Mouse (Mus musculus): Measurements from ENCODE around the gene Nck2. TPM values are rescaled to one million over a fixed set of nuclear protein-coding genes. Genes with fewer than 3 reads are reported as not detected.
A peak's percentile ranks its signal among the peaks of the same experiment; 100 is the strongest.

Nck2 gene
- polyA plus RNA-seq, 1 experiment from 2014 or later: 35.3 TPM

DNA sequence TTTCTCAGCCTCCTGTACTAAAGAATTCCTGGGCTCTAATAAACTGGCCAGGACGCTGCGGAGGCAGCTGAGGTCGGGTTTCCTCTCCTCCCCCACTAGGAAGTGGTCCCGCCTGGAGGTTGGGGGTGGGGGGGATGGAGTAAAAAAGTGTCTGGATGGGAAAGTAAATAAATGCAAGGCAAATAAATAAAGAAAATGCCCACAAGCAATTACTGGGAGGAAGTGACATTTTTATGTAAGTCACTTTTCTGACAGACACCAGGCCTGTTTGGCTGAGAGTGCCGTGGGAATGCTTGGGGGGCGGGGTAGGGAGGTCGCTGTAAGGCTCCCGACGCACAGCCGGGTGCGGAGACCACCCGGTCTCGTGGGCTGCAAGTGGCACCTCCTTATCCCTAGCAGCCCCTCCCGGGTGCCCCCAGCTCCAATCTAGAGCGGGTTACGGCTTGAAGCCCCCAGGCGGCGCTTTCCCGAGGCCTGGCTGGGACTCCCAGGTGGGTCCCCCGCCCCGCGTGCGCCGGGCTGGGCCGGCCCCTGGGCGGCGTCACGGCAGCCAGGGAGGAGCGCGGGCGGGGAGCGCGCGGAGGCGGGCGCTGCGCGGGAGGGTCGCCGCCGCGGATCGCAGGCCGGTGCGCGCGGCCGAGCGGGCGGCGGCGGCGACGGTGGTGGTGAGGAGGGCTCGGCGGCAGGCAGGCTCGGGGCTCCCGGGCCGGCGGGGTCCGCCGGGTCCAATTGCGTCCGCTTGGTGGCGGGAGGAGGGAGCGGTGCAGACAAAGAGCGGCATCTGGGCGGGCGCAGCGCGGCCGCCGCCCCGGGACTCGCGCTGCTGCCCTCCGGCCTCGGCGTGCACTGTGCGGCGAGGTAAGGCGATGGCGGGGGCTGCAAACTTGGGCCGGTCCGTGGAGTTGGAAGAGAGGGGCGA is 1.1 kb downstream of the Nck2 start:
- peaks cover 12% of the 10 kb centered on the region for H3K27me3 ChIP-seq (ENCODE audit: poor library complexity, severe bottlenecking)
- DNase-seq (ENCODE audit: extremely low spot score, low spot score): peak; percentile 76
- peaks cover 28% of the 10 kb centered on the region for H3K4me1 ChIP-seq
- H3K36me3 ChIP-seq (replicated peaks): no peaks in the 10 kb centered on the region
- H3K4me3 ChIP-seq: peak overlapping the region; percentile 94
- WGBS: under 1% methylated on average over 83 of the region's 86 CpGs
- peak overlapping the region; percentile 98 for H3K27ac ChIP-seq
- H3K9me3 ChIP-seq: no peaks in the 10 kb centered on the region

DNA sequence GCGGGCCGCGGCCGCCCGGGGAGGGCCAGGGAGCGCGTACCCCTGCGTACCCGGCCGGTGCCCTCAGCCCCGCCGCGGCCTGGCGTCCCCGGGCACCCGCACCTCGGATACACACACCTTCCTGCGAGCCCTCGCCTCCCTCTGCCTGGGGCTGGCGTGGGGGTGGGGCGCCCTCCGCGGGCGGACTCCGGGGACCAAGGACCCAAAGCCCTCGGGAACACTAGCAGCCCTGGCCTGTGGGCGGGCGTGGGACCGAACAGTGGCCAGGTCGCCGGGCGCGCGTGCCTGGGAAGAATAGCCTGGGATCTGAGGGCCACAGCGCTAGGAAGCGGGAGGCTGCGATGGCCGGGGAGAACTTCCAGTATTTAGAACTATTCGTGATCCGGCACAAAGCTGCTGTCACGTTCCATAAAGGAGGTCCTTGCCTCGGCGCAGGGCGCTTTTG is 1.7 kb downstream of the Nck2 start:
- no peaks in the 10 kb centered on the region for H3K36me3 ChIP-seq (replicated peaks)
- H3K27ac ChIP-seq: peak overlapping the region; percentile 98
- peaks cover 12% of the 10 kb centered on the region for H3K27me3 ChIP-seq (ENCODE audit: poor library complexity, severe bottlenecking)
- DNase-seq (ENCODE audit: extremely low spot score, low spot score): peak; percentile 72
- H3K9me3 ChIP-seq: no peaks in the 10 kb centered on the region
- WGBS: under 1% methylated on average over 35 of the region's 44 CpGs
- H3K4me1 ChIP-seq: peaks cover 31% of the 10 kb centered on the region
- H3K4me3 ChIP-seq: peak overlapping the region; percentile 94

DNA sequence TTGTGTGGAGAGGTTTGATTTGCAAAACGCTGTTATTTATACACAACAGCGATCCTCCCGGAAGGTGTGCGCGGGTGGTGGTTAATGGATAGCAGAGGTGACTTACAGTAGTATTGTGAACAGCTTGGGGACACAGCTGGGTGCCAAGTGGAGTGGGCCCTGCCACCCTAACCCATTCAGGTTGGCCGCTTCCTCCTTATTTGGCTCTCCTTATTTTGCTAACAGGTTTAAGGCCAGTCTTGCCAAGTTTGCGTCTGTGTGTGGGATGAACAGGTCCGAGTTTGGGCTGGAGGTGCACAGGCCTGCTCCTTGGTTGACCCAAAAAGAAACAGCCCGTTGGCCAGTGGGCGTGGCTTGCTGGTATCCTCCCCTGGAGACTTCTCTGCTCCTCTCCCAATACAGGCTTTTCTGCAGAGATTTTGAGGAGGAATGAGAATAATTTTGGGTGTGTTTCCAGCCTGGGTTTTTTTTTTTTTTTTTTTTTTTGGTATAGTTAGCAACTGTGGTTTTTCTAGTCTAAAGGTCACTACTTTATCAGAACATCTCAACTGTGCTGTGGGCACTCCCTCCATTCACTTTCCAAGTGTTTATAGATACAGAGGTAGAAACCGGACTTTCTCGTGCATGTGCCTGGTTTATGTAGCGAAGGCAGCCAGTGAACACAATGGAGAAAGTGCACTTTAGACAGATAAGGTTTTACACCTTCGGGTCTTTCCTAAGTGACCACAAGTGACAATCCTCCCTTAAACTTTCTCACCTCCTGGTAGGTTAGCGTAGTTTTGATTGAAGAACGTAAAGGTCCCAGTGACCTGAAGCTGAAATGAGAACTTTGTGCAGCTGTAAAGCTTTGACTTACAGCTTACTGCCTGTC is 2.6 kb downstream of the Nck2 start:
- peaks cover 12% of the 10 kb centered on the region for H3K27me3 ChIP-seq (ENCODE audit: poor library complexity, severe bottlenecking)
- DNase-seq (ENCODE audit: extremely low spot score, low spot score): peak; percentile 30
- H3K4me3 ChIP-seq: peak overlapping the region; percentile 94
- peaks cover 32% of the 10 kb centered on the region for H3K4me1 ChIP-seq
- H3K36me3 ChIP-seq (replicated peaks): no peaks in the 10 kb centered on the region
- peak overlapping the region; percentile 98 for H3K27ac ChIP-seq
- no peaks in the 10 kb centered on the region for H3K9me3 ChIP-seq
- 26% methylated on average over 16 of the region's 16 CpGs for WGBS

DNA sequence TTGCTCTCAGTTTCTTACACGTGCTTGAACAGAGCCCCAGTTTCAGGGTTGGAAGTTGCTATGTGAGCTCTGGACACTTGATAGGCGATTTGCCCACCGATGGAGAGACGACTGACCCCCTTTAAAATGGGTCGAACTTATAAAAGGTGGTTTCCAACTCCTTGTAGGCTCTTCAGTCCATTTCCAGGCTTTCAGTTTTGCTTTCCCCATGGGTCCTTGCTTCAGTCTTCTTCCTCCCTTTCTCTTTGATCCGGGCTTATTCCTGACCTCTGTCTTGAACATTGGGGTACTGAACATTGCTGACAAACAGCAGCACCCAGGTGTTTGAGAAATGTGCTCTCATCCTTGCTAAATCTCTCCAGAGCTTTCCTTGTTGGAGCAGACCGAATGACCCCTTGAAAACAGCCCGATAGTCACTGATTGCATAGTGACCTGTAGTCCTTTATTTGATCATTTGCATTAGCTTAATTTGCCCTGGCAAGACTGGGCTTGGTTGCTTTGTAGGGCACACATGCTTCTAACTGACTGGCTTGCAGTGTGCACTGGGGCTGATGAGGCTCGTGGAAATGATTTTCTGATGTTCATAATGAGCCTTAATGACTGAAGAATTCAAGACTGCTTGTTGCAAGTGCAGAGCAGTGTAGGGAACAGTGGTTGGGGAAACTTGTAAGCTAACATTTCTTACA is 3.4 kb downstream of the Nck2 start:
- no peak for DNase-seq (ENCODE audit: extremely low spot score, low spot score)
- no peaks in the 10 kb centered on the region for H3K9me3 ChIP-seq
- peak overlapping the region; percentile 94 for H3K4me3 ChIP-seq
- peaks cover 3% of the 10 kb centered on the region; the same call in 1 of the 2 replicates for H3K36me3 ChIP-seq (replicated peaks)
- H3K27ac ChIP-seq: no peak overlapping the region
- H3K4me1 ChIP-seq: peaks cover 32% of the 10 kb centered on the region
- H3K27me3 ChIP-seq (ENCODE audit: poor library complexity, severe bottlenecking): peaks cover 12% of the 10 kb centered on the region
- 60% methylated on average over 9 of the region's 9 CpGs for WGBS

- DNase-seq (ENCODE audit: extremely low spot score, low spot score): no peak
- Histone ChIP-seq H3K4me1 (peaks cover 27% of the 10 kb centered on the region), H3K27ac (no peak overlapping the region), H3K36me3 (replicated peaks) (peaks cover 8% of the 10 kb centered on the region; the same call in 1 of the 2 replicates), H3K4me3 (no peak overlapping the region), H3K9me3 (no peaks in the 10 kb centered on the region), H3K27me3 (ENCODE audit: poor library complexity, severe bottlenecking) (no peaks in the 10 kb centered on the region)
- 95% methylated on average over 1 of the region's 1 CpGs for WGBS
Measured at GRCm38 (mm10) chr1:43450811-43451210, 6.4 kb downstream of the Nck2 start.

DNA sequence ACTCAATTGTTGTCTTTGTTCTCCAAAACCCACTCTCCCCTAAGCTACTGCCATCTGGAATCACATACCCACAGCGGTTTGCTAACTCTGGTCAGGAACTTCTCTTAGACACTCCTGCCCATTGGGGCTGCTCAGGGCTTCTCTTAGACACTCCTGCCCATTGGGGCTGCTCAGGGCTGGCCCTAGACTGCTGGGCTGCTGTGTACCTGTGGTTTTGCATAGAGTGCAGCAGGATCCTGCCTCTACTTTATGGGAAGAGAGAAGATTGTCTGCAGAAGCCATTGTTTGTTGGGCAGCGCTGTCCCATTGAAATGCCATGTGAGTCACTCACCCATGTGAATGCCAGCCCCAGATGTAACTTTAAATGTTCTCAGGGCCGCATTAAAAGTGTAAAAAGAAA is 9.3 kb downstream of the Nck2 start:
- no peak overlapping the region for H3K27ac ChIP-seq
- H3K4me3 ChIP-seq: no peak overlapping the region
- H3K9me3 ChIP-seq: no peaks in the 10 kb centered on the region
- peaks cover 8% of the 10 kb centered on the region; the same call in 1 of the 2 replicates for H3K36me3 ChIP-seq (replicated peaks)
- DNase-seq (ENCODE audit: extremely low spot score, low spot score): no peak
- WGBS: 94% methylated on average over 3 of the region's 3 CpGs
- peaks cover 11% of the 10 kb centered on the region for H3K4me1 ChIP-seq
- no peaks in the 10 kb centered on the region for H3K27me3 ChIP-seq (ENCODE audit: poor library complexity, severe bottlenecking)

DNA sequence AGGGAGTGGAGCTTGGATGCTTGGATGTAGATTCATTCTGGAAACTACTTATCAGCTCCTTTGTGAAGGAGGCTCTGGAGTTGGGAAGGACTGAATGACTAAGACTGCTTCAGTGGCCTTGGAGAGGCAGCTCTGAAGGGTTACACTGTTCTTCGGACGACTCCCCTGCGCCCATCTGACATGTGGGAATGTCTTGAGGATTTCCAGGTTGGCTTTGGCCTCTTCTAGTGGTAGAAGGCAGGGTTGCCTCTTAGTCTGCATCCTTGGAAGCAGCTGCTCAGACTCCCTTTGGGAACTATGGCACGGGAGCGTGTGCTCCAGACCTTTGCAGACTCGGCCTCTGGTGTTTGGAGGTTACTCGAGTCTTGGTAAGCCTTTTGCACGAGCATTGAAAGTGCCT is 10.4 kb downstream of the Nck2 start:
- no peaks in the 10 kb centered on the region for H3K27me3 ChIP-seq (ENCODE audit: poor library complexity, severe bottlenecking)
- H3K27ac ChIP-seq: no peak overlapping the region
- no peak for DNase-seq (ENCODE audit: extremely low spot score, low spot score)
- 0 out of 2 replicates have a peak, but pooled peaks cover 7% of the 10 kb centered on the region for H3K4me1 ChIP-seq
- H3K36me3 ChIP-seq (replicated peaks): peaks cover 8% of the 10 kb centered on the region; the same call in 1 of the 2 replicates
- H3K9me3 ChIP-seq: no peaks in the 10 kb centered on the region
- 92% methylated on average over 8 of the region's 8 CpGs for WGBS
- no peak overlapping the region for H3K4me3 ChIP-seq

- H3K4me1 ChIP-seq: 0 out of 2 replicates have a peak, but pooled peaks cover 7% of the 10 kb centered on the region
- DNase-seq (ENCODE audit: extremely low spot score, low spot score): no peak
- H3K27me3 ChIP-seq (ENCODE audit: poor library complexity, severe bottlenecking): no peaks in the 10 kb centered on the region
- WGBS: 92% methylated on average over 1 of the region's 1 CpGs
- H3K4me3 ChIP-seq: no peak overlapping the region
- no peak overlapping the region for H3K27ac ChIP-seq
- H3K9me3 ChIP-seq: no peaks in the 10 kb centered on the region
- peaks cover 8% of the 10 kb centered on the region; the same call in 1 of the 2 replicates for H3K36me3 ChIP-seq (replicated peaks)
Measured at GRCm38 (mm10) chr1:43455196-43455595, 10.8 kb downstream of the Nck2 start.

DNA sequence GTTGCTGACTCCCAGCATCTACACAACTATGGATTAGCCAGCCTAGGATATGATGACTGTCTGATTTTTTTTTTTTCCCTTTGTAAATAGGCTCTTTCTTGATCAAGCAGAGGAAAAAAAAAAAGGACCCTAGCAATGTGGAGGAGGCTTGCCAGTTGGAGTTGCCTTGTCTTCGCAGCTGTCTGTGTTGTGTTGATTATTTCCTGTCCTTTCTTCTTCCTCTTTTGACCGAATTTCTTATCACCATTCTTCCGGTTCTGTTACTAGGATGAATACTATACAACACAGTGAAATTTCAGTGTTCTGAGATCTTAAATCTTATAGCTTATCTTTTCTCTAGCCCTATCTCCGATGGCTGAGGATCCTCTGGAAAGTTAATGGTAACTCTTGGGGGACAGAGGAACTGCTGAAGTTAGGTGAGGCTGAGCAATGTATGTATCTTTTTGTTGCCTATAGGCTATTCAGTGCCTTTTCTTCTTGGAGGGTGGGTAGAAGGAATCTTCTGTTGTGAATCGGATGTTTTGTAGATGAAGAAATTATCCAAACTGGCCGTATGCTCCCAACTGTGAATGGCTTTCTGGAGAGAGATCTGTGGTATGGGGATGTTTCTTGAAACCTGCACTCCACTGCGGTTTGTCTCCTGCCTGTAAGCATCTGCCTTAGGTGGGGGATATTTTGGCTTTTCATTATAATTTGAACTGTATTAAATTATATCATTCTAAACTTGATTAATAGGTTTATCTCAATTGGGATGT is 12.8 kb downstream of the Nck2 start:
- Histone ChIP-seq H3K4me1 (0 out of 2 replicates have a peak, but pooled peaks cover 2% of the 10 kb centered on the region), H3K4me3 (no peak overlapping the region), H3K9me3 (no peaks in the 10 kb centered on the region), H3K27me3 (ENCODE audit: poor library complexity, severe bottlenecking) (no peaks in the 10 kb centered on the region), H3K27ac (no peak overlapping the region), H3K36me3 (replicated peaks) (peaks cover 18% of the 10 kb centered on the region)
- no peak for DNase-seq (ENCODE audit: extremely low spot score, low spot score)
- 91% methylated on average over 7 of the region's 7 CpGs for WGBS

GRCm38 (mm10) chr1:43460468-43460867 is 16.1 kb downstream of the Nck2 start:
- Histone ChIP-seq H3K4me1 (0 out of 2 replicates have a peak, but pooled peaks cover 2% of the 10 kb centered on the region), H3K9me3 (no peaks in the 10 kb centered on the region), H3K36me3 (replicated peaks) (peaks cover 10% of the 10 kb centered on the region), H3K27me3 (ENCODE audit: poor library complexity, severe bottlenecking) (no peaks in the 10 kb centered on the region), H3K4me3 (no peak overlapping the region), H3K27ac (no peak overlapping the region)
- WGBS: 93% methylated on average over 5 of the region's 5 CpGs
- no peak for DNase-seq (ENCODE audit: extremely low spot score, low spot score)

- WGBS: 83% methylated on average over 4 of the region's 4 CpGs
- H3K4me1 ChIP-seq: no peaks in the 10 kb centered on the region
- no peak for DNase-seq (ENCODE audit: extremely low spot score, low spot score)
Measured at GRCm38 (mm10) chr1:43462666-43463065, 18.3 kb downstream of the Nck2 start.

More at GRCm38 (mm10) chr1:43462666-43463065, 18.3 kb downstream of the Nck2 start:
- no peaks in the 10 kb centered on the region for H3K9me3 ChIP-seq
- no peak overlapping the region for H3K4me3 ChIP-seq
- H3K27ac ChIP-seq: no peak overlapping the region
- no peaks in the 10 kb centered on the region for H3K27me3 ChIP-seq (ENCODE audit: poor library complexity, severe bottlenecking)
- peaks cover 10% of the 10 kb centered on the region for H3K36me3 ChIP-seq (replicated peaks)
